Mouse (Mus musculus) intestine, embryonic 15.5 days (tissue): ENCODE measurements around the gene Ech1. TPM values are rescaled to one million over a fixed set of nuclear protein-coding genes. Genes with fewer than 3 reads are reported as not detected.
"Not testable (repeated sequence)": the region's sequence is repeated elsewhere in the genome, so short reads cannot be mapped to it uniquely, and the experiment has no call there.

Experiments
- ATAC-seq: fragments of 200-750 bp; cut with Nextera tagmentation; 2 replicates; pipeline ENCODE4 v1.8.0; 2017; ENCODE audit warnings: moderate TSS enrichment, moderate library complexity
- H3K27ac ChIP-seq: fragments of 300-500 bp; sonication (generic); 2 replicates; pipeline ENCODE4 v1.5.1; 2015; ENCODE audit warnings: mild to moderate bottlenecking, inconsistent platforms
- H3K27me3 ChIP-seq: fragments of 300-500 bp; sonication (generic); replicated peaks from 2 replicates; pipeline ENCODE4 v1.6.1; 2015; ENCODE audit warnings: inconsistent platforms
- H3K36me3 ChIP-seq: fragments of 300-500 bp; sonication (generic); 2 replicates; pipeline ENCODE4 v1.6.1; 2015; ENCODE audit warnings: inconsistent platforms
- H3K4me1 ChIP-seq: fragments of 300-500 bp; sonication (generic); replicated peaks from 2 replicates; pipeline ENCODE4 v1.6.1; 2015; ENCODE audit warnings: inconsistent platforms
- H3K4me2 ChIP-seq: fragments of 300-500 bp; sonication (generic); replicated peaks from 2 replicates; pipeline ENCODE4 v1.6.1; 2015; ENCODE audit warnings: mild to moderate bottlenecking, inconsistent platforms
- H3K4me3 ChIP-seq: fragments of 300-500 bp; sonication (generic); replicated peaks from 2 replicates; pipeline ENCODE4 v1.5.1; 2015; ENCODE audit warnings: inconsistent platforms
- H3K9ac ChIP-seq: fragments of 300-500 bp; sonication (generic); 2 replicates; pipeline ENCODE4 v1.6.1; 2015; ENCODE audit warnings: inconsistent platforms
- H3K9me3 ChIP-seq: fragments of 300-500 bp; sonication (generic); 2 replicates; pipeline ENCODE4 v1.6.1; 2016; ENCODE audit warnings: inconsistent platforms
- WGBS: fragments of 180-500 bp; shearing (Covaris S2); methylation state at CpG from one replicate; pipeline ENCODE4 v1.1.7; 2015; 5-methylcytosine and 5-hydroxymethylcytosine counted together
- polyA plus RNA-seq: library from polyadenylated mRNA; unstranded; fragments of >200 nt; fragmentation: Nextera tagmentation; extraction: Ambion mirVana; gene quantifications from 2 replicates; pipeline ENCODE4 v1.2.1, GENCODE M21; 2015

Gene Ech1
- polyA plus RNA-seq, 1 experiment from 2014 or later: 234 TPM

- not testable (repeated sequence) for H3K9ac ChIP-seq, H3K27me3 ChIP-seq, H3K36me3 ChIP-seq, H3K9me3 ChIP-seq
- Histone ChIP-seq H3K4me2 (peak overlapping the region; percentile 51), H3K27ac (peak overlapping the region; percentile 40; the same call in 1 of the 2 replicates), H3K4me1 (peaks cover 28% of the 10 kb centered on the region), H3K4me3 (peak overlapping the region; percentile 11; the same call in 1 of the 2 replicates)
- WGBS: 27% methylated on average over 23 of the region's 23 CpGs
- peak; percentile 77 for ATAC-seq
Measured at GRCm38 (mm10) chr7:28867508-28868340, 42.7 kb downstream of the Ech1 start.

- WGBS: 84% methylated on average over 24 of the region's 24 CpGs
- Histone ChIP-seq H3K36me3 (no peaks in the 10 kb centered on the region), H3K4me2 (no peak overlapping the region), H3K4me1 (peaks cover 10% of the 10 kb centered on the region; the same call in 1 of the 2 replicates), H3K27ac (no peak overlapping the region), H3K27me3 (no peaks in the 10 kb centered on the region), H3K9ac (no peak overlapping the region), H3K9me3 (no peaks in the 10 kb centered on the region), H3K4me3 (no peak overlapping the region)
- no peak for ATAC-seq
Measured at GRCm38 (mm10) chr7:28870901-28871664, 46.1 kb downstream of the Ech1 start.

GRCm38 (mm10) chr7:28874565-28874964 is 49.5 kb downstream of the Ech1 start:
- H3K27me3 ChIP-seq: no peaks in the 10 kb centered on the region
- 51% methylated on average over 2 of the region's 2 CpGs for WGBS

GRCm38 (mm10) chr7:28876099-28876498 is 51.1 kb downstream of the Ech1 start:
- H3K27me3 ChIP-seq: no peaks in the 10 kb centered on the region
- no peak overlapping the region for H3K27ac ChIP-seq
- H3K4me1 ChIP-seq: no peaks in the 10 kb centered on the region
- H3K4me3 ChIP-seq: no peak overlapping the region
- 73% methylated on average over 4 of the region's 4 CpGs for WGBS
- H3K36me3 ChIP-seq: no peaks in the 10 kb centered on the region
- no peaks in the 10 kb centered on the region for H3K9me3 ChIP-seq
- no peak overlapping the region for H3K9ac ChIP-seq
- H3K4me2 ChIP-seq: no peak overlapping the region
- ATAC-seq: no peak

More at GRCm38 (mm10) chr7:28874565-28874964, 49.5 kb downstream of the Ech1 start:
- Histone ChIP-seq H3K9ac (no peak overlapping the region), H3K4me2 (no peak overlapping the region), H3K4me3 (no peak overlapping the region), H3K9me3 (no peaks in the 10 kb centered on the region), H3K27ac (no peak overlapping the region), H3K36me3 (no peaks in the 10 kb centered on the region), H3K4me1 (no peaks in the 10 kb centered on the region)
- no peak for ATAC-seq

GRCm38 (mm10) chr7:28877155-28877554 is 52.1 kb downstream of the Ech1 start:
- Histone ChIP-seq H3K27me3 (no peaks in the 10 kb centered on the region), H3K4me1 (0 out of 2 replicates have a peak, but pooled peaks cover 4% of the 10 kb centered on the region), H3K9ac (no peak overlapping the region), H3K4me2 (no peak overlapping the region), H3K36me3 (no peaks in the 10 kb centered on the region), H3K4me3 (no peak overlapping the region), H3K9me3 (no peaks in the 10 kb centered on the region), H3K27ac (no peak overlapping the region)
- WGBS: 82% methylated on average over 7 of the region's 7 CpGs
- no peak for ATAC-seq

- Histone ChIP-seq H3K27me3 (no peaks in the 10 kb centered on the region), H3K4me3 (no peak overlapping the region), H3K9ac (no peak overlapping the region), H3K9me3 (no peaks in the 10 kb centered on the region), H3K36me3 (no peaks in the 10 kb centered on the region), H3K4me2 (no peak overlapping the region), H3K27ac (no peak overlapping the region), H3K4me1 (0 out of 2 replicates have a peak, but pooled peaks cover 4% of the 10 kb centered on the region)
- no peak for ATAC-seq
- 86% methylated on average over 4 of the region's 4 CpGs for WGBS
Measured at GRCm38 (mm10) chr7:28877856-28878255, 52.8 kb downstream of the Ech1 start.

GRCm38 (mm10) chr7:28879606-28880005 is 54.6 kb downstream of the Ech1 start:
- H3K27me3 ChIP-seq: no peaks in the 10 kb centered on the region
- 74% methylated on average over 7 of the region's 7 CpGs for WGBS
- 0 out of 2 replicates have a peak, but pooled peaks cover 4% of the 10 kb centered on the region for H3K4me1 ChIP-seq
- no peak overlapping the region for H3K4me3 ChIP-seq
- H3K9ac ChIP-seq: no peak overlapping the region
- H3K9me3 ChIP-seq: no peaks in the 10 kb centered on the region
- H3K27ac ChIP-seq: no peak overlapping the region
- no peak overlapping the region for H3K4me2 ChIP-seq
- H3K36me3 ChIP-seq: no peaks in the 10 kb centered on the region
- no peak for ATAC-seq

GRCm38 (mm10) chr7:28880554-28880953 is 55.5 kb downstream of the Ech1 start:
- no peak overlapping the region for H3K9ac ChIP-seq
- 81% methylated on average over 10 of the region's 10 CpGs for WGBS

GRCm38 (mm10) chr7:28881199-28881598 is 56.2 kb downstream of the Ech1 start, which contains the start of gene Capn12:
Capn12 (plus strand) TSS chr7:28881422.
- no peaks in the 10 kb centered on the region for H3K9me3 ChIP-seq
- no peak within 1 kb of the TSS for H3K4me2 ChIP-seq
- H3K4me3 ChIP-seq: no peak within 1 kb of the TSS
- no peaks in the 10 kb centered on the region for H3K36me3 ChIP-seq
- 0 out of 2 replicates have a peak, but pooled peaks cover 4% of the 10 kb centered on the region for H3K4me1 ChIP-seq
- WGBS: 38% methylated on average over 13 of the region's 13 CpGs
- no peak within 1 kb of the TSS for H3K9ac ChIP-seq
- H3K27me3 ChIP-seq: 0 out of 2 replicates have a peak, but pooled peaks cover 2% of the 10 kb centered on the region
- H3K27ac ChIP-seq: no peak within 1 kb of the TSS
- no peak for ATAC-seq

More at GRCm38 (mm10) chr7:28880554-28880953, 55.5 kb downstream of the Ech1 start:
- H3K9me3 ChIP-seq: no peaks in the 10 kb centered on the region
- H3K4me1 ChIP-seq: 0 out of 2 replicates have a peak, but pooled peaks cover 4% of the 10 kb centered on the region
- H3K27ac ChIP-seq: no peak overlapping the region
- 0 out of 2 replicates have a peak, but pooled peaks cover 1% of the 10 kb centered on the region for H3K27me3 ChIP-seq
- ATAC-seq: no peak
- H3K4me2 ChIP-seq: no peak overlapping the region
- H3K4me3 ChIP-seq: no peak overlapping the region
- no peaks in the 10 kb centered on the region for H3K36me3 ChIP-seq

Other genes starting within 250 kb of the Ech1 start
- 18.9 and 19.5 TPM in 2 replicates for gene Samd4b, start 227.1 kb upstream of the Ech1 start, polyA plus RNA-seq
- gene Pak4, start 227.0 kb upstream of the Ech1 start, polyA plus RNA-seq: 51.7 and 53.1 TPM in 2 replicates
- 0.06 TPM in 1 of 2 replicates, not detected in the other for gene Acp7, start 193.9 kb upstream of the Ech1 start, polyA plus RNA-seq
- 2.9 and 3.1 TPM in 2 replicates for gene Fbxo27, start 132.4 kb upstream of the Ech1 start, polyA plus RNA-seq
- gene Fbxo17, start 108.4 kb upstream of the Ech1 start, polyA plus RNA-seq: 6.6 and 6.7 TPM in 2 replicates
- gene Mrps12, start 83.4 kb upstream of the Ech1 start, polyA plus RNA-seq: 136 and 143 TPM in 2 replicates
- gene Sars2, start 83.2 kb upstream of the Ech1 start, polyA plus RNA-seq: 22.6 and 25.1 TPM in 2 replicates
- not detected in 2 replicates for gene Ccer2, start 69.0 kb upstream of the Ech1 start, polyA plus RNA-seq
- 54.9 and 60.3 TPM in 2 replicates for gene Sirt2, start 58.5 kb upstream of the Ech1 start, polyA plus RNA-seq
- gene Nfkbib, start 57.7 kb upstream of the Ech1 start, polyA plus RNA-seq: 40.2 and 43.7 TPM in 2 replicates
- 4.5 and 5.6 TPM in 2 replicates for gene Rinl, start 36.2 kb upstream of the Ech1 start, polyA plus RNA-seq
- 210 and 237 TPM in 2 replicates for gene Hnrnpl, start 16.7 kb upstream of the Ech1 start, polyA plus RNA-seq
- 1,462 and 1,582 TPM in 2 replicates for gene Lgals4, start 8.6 kb downstream of the Ech1 start, polyA plus RNA-seq
- gene Lgals7, start 38.6 kb downstream of the Ech1 start, polyA plus RNA-seq: 0.98 and 1.4 TPM in 2 replicates
- gene Capn12, start 56.2 kb downstream of the Ech1 start, polyA plus RNA-seq: 0.30 TPM in 2 replicates
- gene Actn4, start 137.1 kb downstream of the Ech1 start, polyA plus RNA-seq: 340 and 361 TPM in 2 replicates
- 359 and 375 TPM in 2 replicates for gene Eif3k, start 156.6 kb downstream of the Ech1 start, polyA plus RNA-seq
- 6.3 and 7.7 TPM in 2 replicates for gene Map4k1, start 156.8 kb downstream of the Ech1 start, polyA plus RNA-seq